ENCODE assay signal across 24 mouse cellular contexts in the genomic region with DNA sequence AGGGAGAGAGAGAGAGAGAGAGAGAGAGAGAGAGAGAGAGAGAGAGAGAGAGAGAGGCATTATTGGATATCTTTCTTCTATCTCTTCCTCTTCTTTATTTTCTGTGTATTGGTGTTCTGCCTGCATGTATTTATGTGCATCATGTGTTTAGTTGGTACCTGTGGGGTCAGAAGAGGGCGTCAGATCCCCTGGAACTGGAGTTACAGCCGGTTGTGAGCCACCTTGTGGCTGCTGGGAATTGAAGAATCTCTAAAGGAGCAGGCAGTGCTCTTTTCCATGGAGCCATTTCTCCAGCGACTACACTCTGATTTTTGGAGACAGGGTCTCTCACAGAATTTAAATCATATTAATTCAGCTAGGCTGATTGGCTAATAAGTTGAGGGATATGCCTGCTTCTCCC.
DNase-seq lines count a peak whose midpoint lies in the region; ATAC-seq and TF ChIP-seq lines count a peak whose summit lies in the region.
"Had no signal": no experiment of that assay in that cellular context is flagged by ENCODE, and none has a peak within 500 bp of the region (broad histone marks: within the 10 kb centered on the region; RNA-seq: fewer than 3 reads in every experiment).

No protein-coding gene starts in this region.

- 0 out of 2 replicates have a peak, but pooled peaks have one; percentile 10 for TF ChIP-seq CTCF in intestine, postnatal 0 days (IDR thresholded peaks at IDR 0.05; ENCODE audit: low read depth)
- TF ChIP-seq CTCF in E14TG2a.4 (conservative IDR thresholded peaks at IDR 0.05; ENCODE audit: low read length), result peak; percentile 7; the same call in 1 of the 2 replicates
- TF ChIP-seq CTCF in stomach, postnatal 0 days (IDR thresholded peaks at IDR 0.05; ENCODE audit: low read depth), result peak; percentile 11; the same call in 1 of the 2 replicates

- no peak for TF ChIP-seq EP300 in stomach, postnatal 0 days (optimal IDR thresholded peaks at IDR 0.05)

- no peak overlapping the region for H3K27ac ChIP-seq in intestine, postnatal 0 days (ENCODE audit: low read depth, low read length)
- H3K27ac ChIP-seq in intestine, embryonic 16.5 days (ENCODE audit: low read length), result no peak overlapping the region
- H3K27ac ChIP-seq in ES-E14 (ENCODE audit: insufficient read depth, low read depth, low read length, poor library complexity, severe bottlenecking), result no peak overlapping the region
- H3K27ac ChIP-seq in stomach, postnatal 0 days (replicated peaks), result no peak overlapping the region
- no peak overlapping the region for H3K27ac ChIP-seq in midbrain, embryonic 10.5 days (replicated peaks)
- H3K27ac ChIP-seq: forebrain, embryonic 10.5 days; forebrain, embryonic 13.5 days; gastrocnemius, adult 2 months; hindbrain, embryonic 12.5 days; hindbrain, embryonic 15.5 days had no signal

- peaks cover 5% of the 10 kb centered on the region; the same call in 1 of the 2 replicates for H3K27me3 ChIP-seq in intestine, postnatal 0 days (replicated peaks; ENCODE audit: control insufficient read depth, insufficient read depth, low read length)
- H3K27me3 ChIP-seq in intestine, embryonic 16.5 days (replicated peaks; ENCODE audit: control insufficient read depth, insufficient read depth, low read length), result 0 out of 2 replicates have a peak, but pooled peaks cover 2% of the 10 kb centered on the region
- peaks cover 2% of the 10 kb centered on the region; the same call in 1 of the 2 replicates for H3K27me3 ChIP-seq in E14TG2a.4 (ENCODE audit: insufficient read depth, low read length)
- no peaks in the 10 kb centered on the region for H3K27me3 ChIP-seq in stomach, postnatal 0 days (ENCODE audit: control insufficient read depth, insufficient read depth, low read length)
- H3K27me3 ChIP-seq in midbrain, embryonic 10.5 days (ENCODE audit: low read depth, poor library complexity, severe bottlenecking), result peaks cover 46% of the 10 kb centered on the region
- H3K27me3 ChIP-seq: Patski had no signal

- H3K4me3 ChIP-seq in intestine, postnatal 0 days (ENCODE audit: low read depth, low read length), result no peak overlapping the region
- no peak overlapping the region for H3K4me3 ChIP-seq in intestine, embryonic 16.5 days (ENCODE audit: low read length)
- H3K4me3 ChIP-seq in E14TG2a.4 (replicated peaks; ENCODE audit: low read length) (no peak overlapping the region), ES-E14 (ENCODE audit: insufficient read depth in 1 of 2, low read depth in 1 of 2, low read length in 2 of 2, poor library complexity in 1 of 2, severe bottlenecking in 1 of 2) (no peak overlapping the region)
- H3K4me3 ChIP-seq in stomach, postnatal 0 days (ENCODE audit: low read depth, low read length), result no peak overlapping the region
- no peak overlapping the region for H3K4me3 ChIP-seq in midbrain, embryonic 10.5 days
- H3K4me3 ChIP-seq: forebrain, embryonic 10.5 days; forebrain, embryonic 13.5 days; gastrocnemius, adult 2 months; hindbrain, embryonic 12.5 days; hindbrain, embryonic 15.5 days had no signal

- no peaks in the 10 kb centered on the region for H3K4me1 ChIP-seq in intestine, postnatal 0 days (replicated peaks; ENCODE audit: control insufficient read depth, insufficient read depth, low read length)
- no peaks in the 10 kb centered on the region for H3K4me1 ChIP-seq in intestine, embryonic 16.5 days (ENCODE audit: control insufficient read depth, insufficient read depth, low read length)
- H3K4me1 ChIP-seq in E14TG2a.4 (replicated peaks; ENCODE audit: low read depth, low read length), result peaks cover 54% of the 10 kb centered on the region
- peaks cover 0 to 11% of the 10 kb centered on the region in 2 experiments; a peak in 2 of 4 replicates for H3K4me1 ChIP-seq in ES-E14 (ENCODE audit: control insufficient read depth in 2 of 2, insufficient read depth in 2 of 2, low read length in 2 of 2, poor library complexity in 1 of 2)
- H3K4me1 ChIP-seq in stomach, postnatal 0 days (replicated peaks; ENCODE audit: control insufficient read depth, insufficient read depth), result no peaks in the 10 kb centered on the region
- peaks cover 20% of the 10 kb centered on the region for H3K4me1 ChIP-seq in midbrain, embryonic 10.5 days
- H3K4me1 ChIP-seq: forebrain, embryonic 13.5 days; hindbrain, embryonic 15.5 days had no signal

- H3K36me3 ChIP-seq in intestine, postnatal 0 days (ENCODE audit: control insufficient read depth, insufficient read depth), result no peaks in the 10 kb centered on the region
- no peaks in the 10 kb centered on the region for H3K36me3 ChIP-seq in intestine, embryonic 16.5 days (ENCODE audit: control insufficient read depth, insufficient read depth, low read length)
- H3K36me3 ChIP-seq in E14TG2a.4 (ENCODE audit: insufficient read depth, low read length), result no peaks in the 10 kb centered on the region
- no peaks in the 10 kb centered on the region for H3K36me3 ChIP-seq in ES-E14 (ENCODE audit: control insufficient read depth, insufficient read depth, low read length, poor library complexity, severe bottlenecking)
- no peaks in the 10 kb centered on the region for H3K36me3 ChIP-seq in stomach, postnatal 0 days (ENCODE audit: control insufficient read depth, insufficient read depth, low read length)
- no peaks in the 10 kb centered on the region for H3K36me3 ChIP-seq in midbrain, embryonic 10.5 days
- H3K36me3 ChIP-seq: forebrain, embryonic 10.5 days; G1E; hindbrain, embryonic 12.5 days; hindbrain, embryonic 15.5 days had no signal

- 67% methylated on average over 3 of the region's 3 CpGs for WGBS in intestine, postnatal 0 days
- 67% methylated on average over 3 of the region's 3 CpGs for WGBS in intestine, embryonic 16.5 days
- WGBS in stomach, postnatal 0 days, result 54% methylated on average over 3 of the region's 3 CpGs
- WGBS in midbrain, embryonic 10.5 days, result 68% methylated on average over 3 of the region's 3 CpGs

- in situ Hi-C loops in ES-E14 (cut with MboI; ENCODE audit: low sequenced_read_pairs in 2 of 2, unreplicated experiment in 2 of 2), result no loop called here

- no peak overlapping the region for H3K9ac ChIP-seq in intestine, postnatal 0 days (ENCODE audit: low read depth, low read length)
- no peak overlapping the region for H3K9ac ChIP-seq in intestine, embryonic 16.5 days (ENCODE audit: low read depth, low read length)
- no peak overlapping the region for H3K9ac ChIP-seq in ES-E14 (ENCODE audit: insufficient read depth, low read depth, low read length, poor library complexity, severe bottlenecking)
- no peak overlapping the region for H3K9ac ChIP-seq in stomach, postnatal 0 days (ENCODE audit: low read length)
- H3K9ac ChIP-seq: forebrain, embryonic 13.5 days; hindbrain, embryonic 12.5 days; hindbrain, embryonic 15.5 days had no signal

- no peak for ATAC-seq in intestine, postnatal 0 days
- ATAC-seq in intestine, embryonic 16.5 days, result no peak
- no peak for ATAC-seq in stomach, postnatal 0 days (ENCODE audit: low FRiP score, low TSS enrichment)
- ATAC-seq: activated CD4-positive, CD25-positive, alpha-beta regulatory T cell, adult 4 months; forebrain, embryonic 13.5 days; forebrain, embryonic 16.5 days; Patski had no signal

- H3K9me3 ChIP-seq in intestine, postnatal 0 days (ENCODE audit: control insufficient read depth), result no peaks in the 10 kb centered on the region
- H3K9me3 ChIP-seq in intestine, embryonic 16.5 days (ENCODE audit: control insufficient read depth, low read length), result no peaks in the 10 kb centered on the region
- H3K9me3 ChIP-seq in E14TG2a.4 (ENCODE audit: low read length) (no peaks in the 10 kb centered on the region), ES-E14 (ENCODE audit: control insufficient read depth, insufficient read depth, low read depth, low read length) (no peaks in the 10 kb centered on the region)
- H3K9me3 ChIP-seq in stomach, postnatal 0 days (ENCODE audit: control insufficient read depth, low read length), result no peaks in the 10 kb centered on the region
- no peaks in the 10 kb centered on the region for H3K9me3 ChIP-seq in midbrain, embryonic 10.5 days (replicated peaks)
- H3K9me3 ChIP-seq: forebrain, embryonic 10.5 days; forebrain, embryonic 13.5 days; G1E; hindbrain, embryonic 12.5 days; hindbrain, embryonic 15.5 days had no signal

- no peak overlapping the region for H3K4me2 ChIP-seq in intestine, postnatal 0 days (replicated peaks; ENCODE audit: low read depth)
- H3K4me2 ChIP-seq in intestine, embryonic 16.5 days (ENCODE audit: low read depth, low read length), result no peak overlapping the region
- H3K4me2 ChIP-seq in stomach, postnatal 0 days (replicated peaks; ENCODE audit: low read depth), result no peak overlapping the region
- H3K4me2 ChIP-seq: forebrain, embryonic 13.5 days; heart, embryonic 11.5 days; hindbrain, embryonic 12.5 days; hindbrain, embryonic 15.5 days had no signal

- no peak for DNase-seq in ES-E14 (ENCODE audit: low read depth, low spot score)
- no peak for DNase-seq in stomach, postnatal 0 days (ENCODE audit: low spot score)
- DNase-seq in midbrain, embryonic 10.5 days (ENCODE audit: low spot score), result no peak
- no peak for DNase-seq in spleen, adult 12 weeks (ENCODE audit: low spot score)
- DNase-seq: adrenal gland, adult 8-10 months; adrenal gland, postnatal 25 days; cerebellum, adult 18-20 months; cerebellum, adult 9-10 months; cerebellum, postnatal 14 days; gastrocnemius, adult 2 months; gastrocnemius, postnatal 14 days; heart, adult 11 months had no signal

TF ChIP-seq in ES-E14, 5 proteins besides CTCF, POLR2A, EP300 and RAD21:
- TF ChIP-seq ZC3H11A (IDR thresholded peaks at IDR 0.05; ENCODE audit: borderline replicate concordance, low read depth, low read length) (0 out of 2 replicates have a peak, but pooled peaks have one; percentile 7), CHD2 (IDR thresholded peaks at IDR 0.05; ENCODE audit: low read depth, low read length) (no peak), HCFC1 (IDR thresholded peaks at IDR 0.05; ENCODE audit: borderline replicate concordance, insufficient read depth, low read length) (no peak)
